Mouse (Mus musculus): ENCODE data around the gene Nt5c1a. TPM values are rescaled to one million over a fixed set of nuclear protein-coding genes. Genes with fewer than 3 reads are reported as not detected.

Gene Nt5c1a
- total and polyA plus RNA-seq, 2 experiments from 2014 or later = 0.39 to 2.1 TPM

- peak; percentile 57 for TF ChIP-seq CTCF (IDR thresholded peaks at IDR 0.05; ENCODE audit: low read depth)
- no peak for ATAC-seq
- no peaks in the 10 kb centered on the region; the same call in 1 of the 2 replicates for H3K27me3 ChIP-seq (ENCODE audit: insufficient read depth, low read length)
- no peaks in the 10 kb centered on the region for H3K9me3 ChIP-seq (ENCODE audit: low read length)
- H3K36me3 ChIP-seq (ENCODE audit: insufficient read depth, low read length) = no peaks in the 10 kb centered on the region
- no peak overlapping the region for H3K4me3 ChIP-seq (ENCODE audit: low read length)
- DNase-seq (ENCODE audit: low spot score) = no peak
- WGBS = 55% methylated on average over 3 of the region's 3 CpGs
- no peak overlapping the region for H3K27ac ChIP-seq
- peaks cover 3% of the 10 kb centered on the region; the same call in 1 of the 2 replicates for H3K4me1 ChIP-seq (ENCODE audit: insufficient read depth, low read length)
- no peak overlapping the region for H3K9ac ChIP-seq (replicated peaks; ENCODE audit: low read length)
- no peak overlapping the region for H3K4me2 ChIP-seq (ENCODE audit: low read depth, low read length)
Measured at GRCm38 (mm10) chr4:123223309-123223708, 22.0 kb downstream of the Nt5c1a start.

DNA sequence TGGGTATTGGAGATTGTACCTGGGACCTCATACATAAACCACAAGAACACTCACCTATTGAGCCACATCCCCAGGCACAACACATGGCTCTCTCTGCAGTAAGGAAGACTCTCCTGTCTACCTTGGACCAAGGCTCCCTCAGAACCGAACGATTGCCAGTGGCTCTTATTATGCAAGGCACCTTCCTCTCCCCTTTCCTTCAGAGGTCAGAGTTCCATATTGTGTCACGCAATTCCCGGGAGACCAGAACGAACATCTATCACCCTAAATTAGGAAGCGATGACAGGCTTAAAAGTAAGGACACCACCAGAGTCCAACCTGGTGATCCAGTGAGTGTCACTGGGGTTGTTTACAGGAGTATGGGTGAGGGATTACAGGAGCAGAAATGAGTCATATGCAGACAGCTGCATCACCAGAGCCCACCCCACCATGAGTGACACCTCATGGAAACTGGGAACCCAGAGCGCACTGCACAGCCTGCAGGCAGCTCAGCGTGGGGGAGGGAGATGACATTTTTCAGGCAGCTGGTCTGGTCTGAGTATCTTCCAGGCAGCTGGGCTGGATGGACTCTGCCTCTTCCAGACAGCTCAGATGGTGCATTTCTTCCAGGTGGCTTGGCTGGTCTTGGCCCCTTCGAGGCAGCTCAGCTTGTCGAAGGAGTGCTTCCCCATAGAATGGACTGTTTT lies 24.6 kb downstream of the Nt5c1a start:
- H3K9me3 ChIP-seq (ENCODE audit: low read length) = no peaks in the 10 kb centered on the region
- 58% methylated on average over 10 of the region's 10 CpGs for WGBS
- DNase-seq (ENCODE audit: low spot score) (peak; percentile 18), ATAC-seq (peak; percentile 54; the same call in 1 of the 2 replicates)
- H3K4me1 ChIP-seq (ENCODE audit: insufficient read depth, low read length) = peaks cover 3% of the 10 kb centered on the region; the same call in 1 of the 2 replicates
- TF ChIP-seq CTCF (IDR thresholded peaks at IDR 0.05; ENCODE audit: low read depth) = no peak
- no peaks in the 10 kb centered on the region; the same call in 1 of the 2 replicates for H3K27me3 ChIP-seq (ENCODE audit: insufficient read depth, low read length)
- no peak overlapping the region for H3K4me3 ChIP-seq (ENCODE audit: low read length)
- H3K9ac ChIP-seq (replicated peaks; ENCODE audit: low read length) = no peak overlapping the region
- no peak overlapping the region for H3K4me2 ChIP-seq (ENCODE audit: low read depth, low read length)
- no peak overlapping the region for H3K27ac ChIP-seq
- no peaks in the 10 kb centered on the region for H3K36me3 ChIP-seq (ENCODE audit: insufficient read depth, low read length)

DNA sequence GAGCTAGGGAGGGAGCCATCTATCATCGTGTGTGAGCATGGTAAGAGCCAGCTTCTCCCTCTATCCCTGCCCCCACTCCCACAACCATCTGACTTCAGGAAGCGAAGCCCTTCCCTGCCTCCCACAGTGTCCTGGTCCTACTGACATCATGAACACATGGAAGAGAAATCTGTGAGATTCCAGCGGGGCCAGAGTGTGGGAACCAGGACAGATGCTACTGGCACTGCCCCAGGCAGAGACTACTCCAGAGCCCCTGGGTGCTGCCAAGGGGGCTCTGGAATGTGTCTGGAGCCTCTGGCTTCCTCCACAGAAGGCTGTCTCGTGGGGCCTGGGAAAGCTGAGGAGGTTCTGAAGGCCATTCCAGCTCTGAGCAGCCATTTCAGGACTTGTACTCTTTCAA lies 26.4 kb downstream of the Nt5c1a start:
- Histone ChIP-seq H3K9ac (replicated peaks; ENCODE audit: low read length) (no peak overlapping the region), H3K9me3 (ENCODE audit: low read length) (no peaks in the 10 kb centered on the region), H3K4me1 (ENCODE audit: insufficient read depth, low read length) (peaks cover 3% of the 10 kb centered on the region; the same call in 1 of the 2 replicates), H3K27ac (no peak overlapping the region), H3K4me2 (ENCODE audit: low read depth, low read length) (no peak overlapping the region), H3K4me3 (ENCODE audit: low read length) (no peak overlapping the region), H3K27me3 (ENCODE audit: insufficient read depth, low read length) (peaks cover 4% of the 10 kb centered on the region; the same call in 1 of the 2 replicates), H3K36me3 (ENCODE audit: insufficient read depth, low read length) (no peaks in the 10 kb centered on the region)
- 30% methylated on average over 4 of the region's 4 CpGs for WGBS
- DNase-seq (ENCODE audit: low spot score) = no peak
- TF ChIP-seq CTCF (IDR thresholded peaks at IDR 0.05; ENCODE audit: low read depth) = no peak
- peak; percentile 28; the same call in 1 of the 2 replicates for ATAC-seq

DNA sequence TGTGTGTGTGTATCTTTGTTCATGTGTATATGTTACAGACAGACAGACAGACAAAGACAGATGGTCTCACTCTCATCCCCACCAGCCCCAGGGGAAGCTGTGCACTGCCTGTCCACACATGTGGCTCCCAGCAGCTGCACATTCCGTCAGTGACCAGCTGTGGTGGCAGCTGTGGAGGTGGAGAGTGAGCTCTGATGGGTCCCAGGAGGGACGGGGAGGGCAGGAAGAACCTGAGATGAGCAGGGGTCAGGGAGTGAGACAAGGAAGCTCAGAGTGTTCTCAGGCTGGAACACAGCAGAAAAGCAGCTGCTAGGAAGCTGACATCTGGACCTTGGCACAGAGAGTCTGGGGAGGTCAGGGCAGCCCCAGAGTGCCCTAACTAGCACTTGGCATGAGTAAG lies 27.0 kb downstream of the Nt5c1a start:
- H3K4me1 ChIP-seq (ENCODE audit: insufficient read depth, low read length) = peaks cover 3% of the 10 kb centered on the region; the same call in 1 of the 2 replicates
- H3K27me3 ChIP-seq (ENCODE audit: insufficient read depth, low read length) = peaks cover 4% of the 10 kb centered on the region; the same call in 1 of the 2 replicates
- TF ChIP-seq CTCF (IDR thresholded peaks at IDR 0.05; ENCODE audit: low read depth) = no peak
- H3K36me3 ChIP-seq (ENCODE audit: insufficient read depth, low read length) = no peaks in the 10 kb centered on the region
- WGBS = 53% methylated on average over 2 of the region's 2 CpGs
- H3K9ac ChIP-seq (replicated peaks; ENCODE audit: low read length) = no peak overlapping the region
- H3K4me2 ChIP-seq (ENCODE audit: low read depth, low read length) = no peak overlapping the region
- no peak for DNase-seq (ENCODE audit: low spot score)
- no peak overlapping the region for H3K27ac ChIP-seq
- ATAC-seq = no peak
- no peaks in the 10 kb centered on the region for H3K9me3 ChIP-seq (ENCODE audit: low read length)
- no peak overlapping the region for H3K4me3 ChIP-seq (ENCODE audit: low read length)

DNA sequence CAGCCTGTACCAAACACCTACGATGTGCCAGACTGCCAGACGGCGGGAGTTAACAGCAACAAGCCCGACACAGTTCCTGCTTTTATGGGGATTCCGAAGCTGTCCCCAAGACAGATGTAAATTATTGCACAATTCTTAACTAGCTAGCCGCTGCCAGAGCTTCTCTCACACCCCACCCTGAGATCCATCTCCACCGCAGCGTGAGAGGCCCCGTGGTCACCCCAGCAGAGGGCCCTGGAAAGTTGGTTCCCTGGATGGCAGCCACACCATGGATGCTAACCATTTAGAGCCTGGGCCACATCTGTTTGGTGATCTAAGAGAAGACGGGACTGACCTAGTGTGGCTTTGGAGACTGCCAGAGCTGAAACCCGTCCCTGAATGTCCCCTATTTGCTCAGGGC lies 27.9 kb downstream of the Nt5c1a start:
- Histone ChIP-seq H3K4me2 (ENCODE audit: low read depth, low read length) (no peak overlapping the region), H3K4me1 (ENCODE audit: insufficient read depth, low read length) (peaks cover 3% of the 10 kb centered on the region; the same call in 1 of the 2 replicates), H3K27ac (no peak overlapping the region), H3K9ac (replicated peaks; ENCODE audit: low read length) (no peak overlapping the region), H3K9me3 (ENCODE audit: low read length) (no peaks in the 10 kb centered on the region), H3K27me3 (ENCODE audit: insufficient read depth, low read length) (peaks cover 8% of the 10 kb centered on the region), H3K4me3 (ENCODE audit: low read length) (no peak overlapping the region), H3K36me3 (ENCODE audit: insufficient read depth, low read length) (no peaks in the 10 kb centered on the region)
- no peak for TF ChIP-seq CTCF (IDR thresholded peaks at IDR 0.05; ENCODE audit: low read depth)
- DNase-seq (ENCODE audit: low spot score) = no peak
- 77% methylated on average over 11 of the region's 11 CpGs for WGBS
- no peak for ATAC-seq

DNA sequence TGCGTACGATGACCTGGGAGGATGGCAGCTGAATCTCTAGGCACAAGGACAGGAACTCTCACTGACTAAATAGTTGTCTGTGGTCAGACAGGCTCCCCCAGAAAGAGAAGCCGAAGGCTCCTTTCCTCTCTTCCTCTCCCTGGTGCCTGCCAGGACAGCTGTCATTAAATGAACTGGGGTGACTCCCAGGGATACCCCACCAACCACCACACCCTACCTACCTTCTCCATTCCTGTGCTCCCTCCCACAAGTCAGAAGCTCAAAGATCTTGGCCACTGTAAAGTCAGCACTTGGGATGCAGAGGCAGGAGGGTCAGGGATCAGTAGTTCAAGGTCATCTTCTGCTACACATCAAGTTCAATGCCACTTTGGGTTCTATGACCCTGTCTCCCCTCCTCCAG lies 31.5 kb downstream of the Nt5c1a start:
- no peaks in the 10 kb centered on the region for H3K36me3 ChIP-seq (ENCODE audit: insufficient read depth, low read length)
- WGBS = 72% methylated on average over 3 of the region's 3 CpGs
- ATAC-seq (no peak), DNase-seq (ENCODE audit: low spot score) (no peak)
- H3K4me3 ChIP-seq (ENCODE audit: low read length) = no peak overlapping the region
- no peak overlapping the region for H3K27ac ChIP-seq
- no peak for TF ChIP-seq CTCF (IDR thresholded peaks at IDR 0.05; ENCODE audit: low read depth)
- no peak overlapping the region for H3K9ac ChIP-seq (replicated peaks; ENCODE audit: low read length)
- no peaks in the 10 kb centered on the region for H3K9me3 ChIP-seq (ENCODE audit: low read length)
- peaks cover under 1% of the 10 kb centered on the region; the same call in 1 of the 2 replicates for H3K4me1 ChIP-seq (ENCODE audit: insufficient read depth, low read length)
- H3K4me2 ChIP-seq (ENCODE audit: low read depth, low read length) = no peak overlapping the region
- H3K27me3 ChIP-seq (ENCODE audit: insufficient read depth, low read length) = peaks cover 14% of the 10 kb centered on the region

All from hindbrain, postnatal 0 days (tissue).